Mouse (Mus musculus) kidney, adult 11 months (tissue): ENCODE data around the gene Rps8.
A peak's percentile ranks its signal among the peaks of the same experiment; 100 is the strongest.

Experiments used
- DNase-seq: peaks from one replicate; pipeline ENCODE4 v3.0.0; 2022

Rps8 gene

GRCm38 (mm10) chr4:117148047-117148713 is 7.9 kb downstream of the Rps8 start:
- DNase-seq = no peak

DNA sequence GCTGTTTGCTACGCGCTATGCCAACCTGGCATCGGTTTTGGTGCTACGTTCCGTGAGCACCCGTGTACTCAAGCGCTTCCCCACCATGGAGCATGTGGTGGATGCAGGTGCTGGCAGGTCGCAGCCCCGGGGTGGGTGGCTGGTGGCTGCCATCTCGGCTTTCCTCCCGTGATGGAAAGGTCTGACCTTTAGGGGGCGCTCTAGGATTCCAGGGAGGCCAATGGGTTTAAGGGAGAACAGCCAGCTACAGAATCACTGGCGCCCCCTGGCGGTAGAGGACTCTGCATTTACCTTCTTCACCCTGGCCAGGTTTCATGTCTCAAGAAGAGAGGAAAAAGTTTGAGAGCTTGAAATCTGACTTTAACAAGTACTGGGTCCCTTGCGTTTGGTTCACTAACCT is 9.9 kb downstream of the Rps8 start:
- DNase-seq = peak; percentile 87

- DNase-seq = no peak
Observed at GRCm38 (mm10) chr4:117145248-117145647, 10.8 kb downstream of the Rps8 start.

GRCm38 (mm10) chr4:117143023-117143422 is 13.0 kb downstream of the Rps8 start:
- DNase-seq = no peak

- DNase-seq = no peak
Observed at GRCm38 (mm10) chr4:117140613-117141012, 15.4 kb downstream of the Rps8 start.

- DNase-seq = peak; percentile 54
Observed at GRCm38 (mm10) chr4:117139217-117139612, 16.8 kb downstream of the Rps8 start.

GRCm38 (mm10) chr4:117138295-117139216 is 17.5 kb downstream of the Rps8 start:
- DNase-seq = no peak

DNA sequence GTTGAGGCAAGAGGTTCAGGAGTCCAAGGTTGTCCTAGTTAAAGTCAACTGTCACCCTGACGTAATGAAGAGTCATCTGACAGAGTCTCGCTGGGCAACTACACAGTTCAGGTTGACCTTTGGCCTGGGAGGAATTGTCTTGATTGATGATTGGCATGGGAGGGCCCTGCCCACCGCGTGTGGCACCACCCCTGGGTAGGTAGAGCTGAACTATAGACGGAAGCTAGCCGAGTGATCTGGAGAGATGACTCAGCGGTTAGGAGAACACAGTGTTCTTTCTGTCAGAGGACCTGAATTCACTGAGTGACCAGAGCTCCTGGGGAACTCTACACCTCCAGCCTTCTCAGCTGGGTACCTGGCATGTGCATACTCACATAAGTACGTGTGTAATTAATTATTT is 20.0 kb downstream of the Rps8 start:
- peak; percentile 97 for DNase-seq

DNA sequence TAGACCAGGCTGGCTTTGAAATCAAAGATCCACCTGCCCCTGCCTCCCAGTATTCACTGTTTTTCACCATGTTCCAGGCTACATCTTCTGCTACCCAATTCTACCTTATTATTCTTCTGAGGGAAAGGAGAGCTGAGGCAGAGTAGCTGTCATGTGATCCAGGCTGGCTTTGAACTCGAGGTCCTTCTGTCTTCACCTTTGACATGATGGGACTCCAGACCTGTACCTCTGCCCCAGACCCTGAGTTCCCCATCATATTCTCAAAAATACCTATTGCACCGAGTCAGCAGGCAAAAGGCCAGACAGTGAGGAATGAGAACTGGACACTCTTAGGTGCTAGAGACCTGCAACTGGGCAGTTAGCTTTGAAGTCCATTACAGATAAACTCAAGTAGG is 21.4 kb downstream of the Rps8 start:
- DNase-seq = peak; percentile 29

GRCm38 (mm10) chr4:117133817-117134600 is 22.0 kb downstream of the Rps8 start, which contains the start of gene Plk3:
Gene Plk3, minus strand, starts transcription at chr4:117133963.
- DNase-seq = peak; percentile 97

GRCm38 (mm10) chr4:117133366-117133796 is 22.7 kb downstream of the Rps8 start:
- DNase-seq = no peak

- no peak for DNase-seq
Observed at GRCm38 (mm10) chr4:117132794-117133143, 23.3 kb downstream of the Rps8 start.

GRCm38 (mm10) chr4:117131890-117132793 is 23.9 kb downstream of the Rps8 start:
- DNase-seq = no peak

DNA sequence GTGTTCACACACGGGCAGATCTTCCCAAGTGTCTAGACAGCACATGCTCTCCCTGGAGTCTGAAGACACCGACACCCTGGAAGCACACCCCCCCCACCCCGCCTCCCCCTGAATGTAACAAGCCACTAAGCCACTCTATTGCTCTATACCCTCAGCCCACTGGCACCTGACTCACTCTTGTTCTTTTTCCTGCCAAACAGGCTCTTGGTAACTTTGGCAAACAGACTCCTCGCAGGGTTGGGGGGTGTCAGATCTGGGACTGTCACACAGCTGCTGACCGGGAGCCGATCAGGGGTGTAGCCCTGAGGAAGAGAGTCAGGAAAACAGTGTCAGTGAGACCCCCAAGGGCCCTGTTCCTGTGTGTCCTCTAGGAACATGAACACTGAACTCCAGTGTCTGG is 24.8 kb downstream of the Rps8 start:
- DNase-seq = no peak

GRCm38 (mm10) chr4:117130790-117131189 is 25.3 kb downstream of the Rps8 start:
- DNase-seq = peak; percentile 49

GRCm38 (mm10) chr4:117127991-117128686 is 27.9 kb downstream of the Rps8 start:
- DNase-seq = no peak

GRCm38 (mm10) chr4:117126675-117127290 is 29.3 kb downstream of the Rps8 start, which contains the start of gene Tctex1d4:
Gene Tctex1d4, plus strand, starts transcription at chr4:117126794.
- DNase-seq = no peak

GRCm38 (mm10) chr4:117125910-117126674 is 30.0 kb downstream of the Rps8 start:
- peak; percentile 85 for DNase-seq

- DNase-seq = peak; percentile 39
Observed at GRCm38 (mm10) chr4:117125348-117125909, 30.6 kb downstream of the Rps8 start, which contains the start of gene Btbd19. Gene Btbd19, minus strand, starts transcription at chr4:117125725.
